Mouse (Mus musculus) cerebellum, adult 11-12 months (tissue): ENCODE measurements around the gene Thrb.

Experiments used
- DNase-seq: peaks from one replicate; pipeline ENCODE4 v3.0.0; 2022

The Thrb gene

DNA sequence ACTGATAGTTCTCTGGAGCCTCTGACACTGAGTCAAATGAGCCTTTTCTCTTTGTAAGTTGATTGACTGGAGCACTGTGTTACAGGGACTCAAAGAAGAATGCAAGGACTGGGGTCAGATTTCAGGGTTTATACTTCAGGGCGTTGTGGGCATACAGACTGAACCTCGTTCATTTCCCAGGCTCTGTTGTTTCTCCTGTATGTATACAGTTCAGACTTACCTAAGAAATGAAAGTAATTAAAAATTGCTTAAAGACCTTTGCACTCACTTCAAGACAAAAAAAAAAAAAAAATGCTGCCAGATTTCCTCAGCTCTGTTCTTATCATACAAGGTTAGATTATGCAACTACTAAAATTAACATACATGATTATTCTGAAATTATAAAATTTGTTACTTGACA is 126.2 kb downstream of the Thrb start:
- DNase-seq, result no peak

- DNase-seq, result no peak
Measured at GRCm38 (mm10) chr14:17803934-17804602, 144.0 kb downstream of the Thrb start.

- peak; percentile 29 for DNase-seq
Measured at GRCm38 (mm10) chr14:17811051-17811450, 151.0 kb downstream of the Thrb start.

GRCm38 (mm10) chr14:17812414-17812813 is 152.4 kb downstream of the Thrb start:
- DNase-seq, result no peak

DNA sequence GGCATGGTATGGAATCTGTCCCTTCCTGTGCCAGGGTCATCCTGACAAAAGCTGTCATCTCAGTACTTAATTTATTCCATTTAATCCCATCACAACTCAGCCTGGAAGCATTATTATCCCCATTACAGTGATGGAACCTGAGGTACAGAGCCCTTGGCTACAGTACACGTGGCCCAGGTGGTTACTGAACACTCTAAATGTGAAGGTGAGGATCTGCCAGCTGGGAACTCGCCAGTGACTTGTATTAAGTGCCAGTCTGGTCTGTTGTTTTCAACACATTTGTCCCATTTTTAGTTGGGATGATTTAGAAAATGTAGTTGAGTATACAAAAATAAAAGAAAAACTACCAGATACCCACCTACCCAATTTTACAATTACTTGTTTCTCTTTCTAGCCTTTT is 155.0 kb downstream of the Thrb start:
- DNase-seq, result peak; percentile 76

DNA sequence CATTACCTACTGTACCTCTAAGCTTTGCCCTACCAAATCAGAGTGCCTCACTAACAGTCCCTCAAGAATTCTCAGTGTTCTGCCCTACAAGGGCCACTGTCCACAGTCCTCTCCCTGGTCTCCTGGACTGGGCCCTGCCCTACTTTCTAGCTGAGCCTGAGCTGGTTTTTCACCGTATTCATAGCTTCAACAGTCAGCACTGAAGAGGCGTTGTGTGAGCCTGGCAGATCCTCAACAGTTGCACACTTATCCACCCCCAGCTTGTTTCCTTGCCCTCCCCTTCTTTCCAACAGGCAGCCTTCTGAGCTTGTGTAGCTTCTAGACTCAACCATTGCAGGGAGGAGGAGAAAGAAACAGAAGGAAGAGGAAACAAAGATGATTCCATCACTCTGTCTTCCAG is 158.0 kb downstream of the Thrb start:
- no peak for DNase-seq

- no peak for DNase-seq
Measured at GRCm38 (mm10) chr14:17822754-17823153, 162.7 kb downstream of the Thrb start.

DNA sequence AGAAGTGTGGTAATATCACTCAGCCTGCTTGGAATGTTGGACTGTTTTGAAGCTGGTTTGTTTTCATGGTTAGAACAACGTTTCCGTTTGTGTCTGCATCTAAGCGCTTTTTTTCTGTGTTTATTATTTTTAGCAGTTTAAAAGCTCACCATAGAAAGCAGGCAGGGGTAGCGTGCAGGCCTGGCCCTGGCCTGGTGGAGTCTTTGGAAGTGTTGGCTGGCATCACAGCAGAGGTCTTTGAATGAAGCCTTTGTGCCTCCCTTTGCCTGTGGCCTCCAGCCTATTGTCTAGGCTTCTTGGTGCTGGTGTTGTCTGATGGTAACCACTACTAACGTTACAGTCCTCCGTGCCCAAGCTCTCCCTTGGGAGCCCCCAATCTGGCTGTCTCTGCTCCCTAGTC is 167.3 kb downstream of the Thrb start:
- no peak for DNase-seq

GRCm38 (mm10) chr14:17835738-17836137 is 175.7 kb downstream of the Thrb start:
- no peak for DNase-seq

- DNase-seq, result no peak
Measured at GRCm38 (mm10) chr14:17836766-17837165, 176.7 kb downstream of the Thrb start.

DNA sequence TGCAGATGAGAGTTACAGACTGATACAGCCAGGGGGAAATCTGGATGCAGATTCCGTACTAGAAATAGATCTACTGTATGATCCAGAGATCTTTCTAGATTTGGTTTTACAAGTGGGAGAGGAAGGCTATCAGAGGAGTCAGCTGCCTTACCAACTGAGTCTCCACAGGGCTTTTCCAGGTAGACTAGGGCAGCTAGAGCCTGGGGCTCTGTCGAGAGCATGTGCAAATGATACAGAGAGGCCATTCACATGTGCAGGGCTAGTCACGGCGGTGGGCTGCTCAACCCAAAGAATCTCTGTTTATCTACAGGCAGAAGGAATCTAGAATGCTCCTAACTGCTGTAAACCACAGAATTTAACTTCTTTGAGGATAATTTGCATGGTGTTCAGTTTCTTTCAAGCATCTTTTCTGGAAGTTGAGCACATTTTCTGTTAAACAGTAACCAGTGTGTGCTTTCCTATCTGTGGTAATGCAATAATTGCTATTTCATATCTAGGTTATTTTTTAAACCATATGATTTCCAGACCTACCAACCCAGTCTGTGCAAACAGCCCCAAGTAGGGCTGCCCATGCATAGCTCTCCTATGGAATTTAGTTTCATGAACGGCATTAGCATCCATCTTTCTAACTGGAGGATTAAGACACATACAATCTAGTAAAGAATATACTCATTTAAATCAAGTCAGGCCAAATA is 185.1 kb downstream of the Thrb start:
- no peak for DNase-seq

DNA sequence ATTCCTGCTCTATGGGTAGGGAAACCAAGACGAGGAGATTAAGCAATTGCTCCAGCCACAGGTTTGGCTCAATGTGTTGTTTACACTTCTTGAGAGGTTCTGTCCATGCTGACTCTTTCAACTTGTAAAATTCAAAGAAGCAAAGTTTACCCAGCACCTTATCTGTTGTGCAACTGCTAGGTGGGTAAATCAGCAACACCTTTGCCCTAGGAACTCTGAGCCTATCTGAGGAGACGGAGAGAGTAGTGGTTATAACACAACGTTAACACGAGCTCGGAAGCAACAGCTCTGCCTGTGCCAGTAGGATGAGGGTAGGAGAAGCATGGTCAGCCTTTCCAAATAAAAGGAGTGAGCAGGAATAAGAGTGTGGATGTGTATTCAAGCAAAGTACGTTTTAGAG is 185.8 kb downstream of the Thrb start:
- DNase-seq, result no peak

- DNase-seq, result no peak
Measured at GRCm38 (mm10) chr14:17846700-17847099, 186.6 kb downstream of the Thrb start.

DNA sequence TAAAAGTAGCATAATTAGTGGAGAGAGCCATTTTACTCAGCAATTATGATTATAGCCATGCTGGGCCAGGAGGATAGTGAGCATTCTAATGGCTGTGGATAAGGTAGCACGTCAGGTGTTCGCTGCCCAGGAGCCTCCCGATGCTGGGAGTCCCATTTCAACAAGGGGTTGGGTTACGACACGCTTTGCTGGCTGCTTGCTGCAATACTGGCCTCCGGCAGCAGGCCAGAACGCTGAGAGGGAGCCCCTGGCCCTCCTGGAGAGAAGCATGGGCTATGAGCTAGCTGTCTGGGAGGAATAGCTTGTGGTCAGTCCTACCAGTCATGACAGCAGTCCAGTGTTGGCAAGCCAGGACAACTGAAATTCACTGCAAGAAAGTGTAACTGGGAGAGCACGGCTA is 187.2 kb downstream of the Thrb start:
- no peak for DNase-seq

- DNase-seq, result no peak
Measured at GRCm38 (mm10) chr14:17850355-17850754, 190.3 kb downstream of the Thrb start.

GRCm38 (mm10) chr14:17852236-17852635 is 192.2 kb downstream of the Thrb start:
- DNase-seq, result no peak

DNA sequence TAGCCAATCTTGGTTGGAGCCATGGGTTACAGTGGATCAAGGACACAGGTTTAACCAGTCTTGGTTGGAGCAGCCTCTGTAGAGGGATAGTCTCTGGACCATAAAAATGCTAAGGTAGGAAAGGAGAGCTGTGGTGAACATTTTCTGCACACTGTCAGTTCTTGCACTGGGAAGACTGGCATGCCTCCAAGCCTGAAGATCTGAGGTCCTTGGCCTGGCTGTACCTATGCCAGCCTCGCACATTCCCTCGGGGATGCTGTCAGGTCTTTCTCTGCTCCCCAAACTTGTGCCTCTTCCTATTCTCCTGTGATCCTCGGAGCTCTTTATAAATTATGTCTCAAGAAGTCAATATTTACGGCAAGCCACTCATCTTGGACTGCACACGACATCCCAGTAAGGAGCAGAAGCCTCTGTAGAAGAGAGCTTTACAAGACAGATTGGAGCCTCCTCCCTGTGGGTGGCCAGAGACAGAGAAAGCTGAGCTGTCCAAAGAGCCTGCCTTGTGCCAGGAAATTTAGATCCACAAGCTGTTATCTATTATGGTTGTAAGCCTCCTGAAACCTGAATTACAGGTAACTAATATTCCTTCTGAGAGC is 199.8 kb downstream of the Thrb start:
- peak; percentile 76 for DNase-seq

DNA sequence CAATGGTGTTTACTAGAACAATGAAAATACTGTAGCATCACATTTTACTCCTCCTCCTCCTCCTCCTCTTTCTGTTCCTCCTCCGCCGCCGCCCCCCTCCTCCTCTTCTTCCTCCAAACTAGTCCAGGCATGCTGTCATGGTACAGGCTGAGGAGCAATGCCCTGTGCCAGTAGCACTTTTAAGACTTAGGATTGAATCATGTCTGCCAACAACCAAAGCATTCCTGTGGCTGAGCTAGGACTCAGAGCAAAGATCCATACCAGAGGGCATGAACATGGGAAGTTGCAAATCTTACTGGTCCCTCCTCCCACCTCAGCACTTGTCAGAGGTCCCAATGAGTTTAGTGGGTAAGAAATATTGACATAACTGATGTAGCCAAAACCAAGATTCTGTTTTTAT is 202.6 kb downstream of the Thrb start:
- no peak for DNase-seq

- DNase-seq, result no peak
Measured at GRCm38 (mm10) chr14:17863701-17864320, 203.8 kb downstream of the Thrb start.

DNA sequence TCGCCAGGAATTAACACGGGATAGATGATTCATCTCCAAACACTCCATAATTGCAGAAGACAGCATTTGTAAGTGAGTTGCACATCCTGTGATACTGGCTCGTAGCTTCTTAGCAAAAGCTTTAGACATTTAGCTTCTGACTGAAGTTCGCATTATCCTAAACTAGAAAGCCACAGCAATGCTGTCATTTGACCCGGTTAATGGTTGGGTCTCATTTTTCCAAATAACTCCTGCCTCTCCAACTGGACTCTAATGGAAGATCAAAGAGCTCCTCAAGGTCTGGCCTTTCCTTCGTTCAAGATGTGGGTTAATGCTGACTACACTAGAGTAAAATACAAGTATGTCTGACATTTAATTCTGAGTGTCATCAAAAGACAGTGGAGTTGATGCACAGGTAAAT is 208.3 kb downstream of the Thrb start:
- no peak for DNase-seq

GRCm38 (mm10) chr14:17875946-17876345 is 215.9 kb downstream of the Thrb start:
- no peak for DNase-seq

GRCm38 (mm10) chr14:17879446-17879845 is 219.4 kb downstream of the Thrb start:
- no peak for DNase-seq

GRCm38 (mm10) chr14:17884884-17885283 is 224.8 kb downstream of the Thrb start:
- no peak for DNase-seq

DNA sequence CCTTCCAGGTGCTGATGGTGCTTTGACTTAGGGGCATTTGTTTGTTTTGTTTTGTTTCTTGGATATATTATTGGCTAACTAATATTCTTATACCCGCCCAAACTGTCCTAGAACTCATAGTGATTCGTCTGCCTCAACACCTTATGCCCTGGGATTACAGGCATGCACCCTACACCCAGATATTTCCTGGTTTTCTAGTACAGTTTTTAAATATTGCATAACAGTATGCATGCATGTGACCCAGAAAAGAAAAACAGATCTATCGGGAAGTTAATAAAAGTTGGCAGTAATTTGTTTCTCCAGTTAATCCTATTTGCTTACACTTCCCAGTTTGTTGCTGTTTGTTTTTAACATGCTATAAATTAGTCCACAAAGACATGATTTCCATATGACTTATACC is 225.3 kb downstream of the Thrb start:
- DNase-seq, result no peak
